Comparison of ENCODE assay signal across 9 mouse cellular contexts in genomic region chr8:108705751-108706150, GRCm38 (mm10).
DNase-seq lines count a peak whose midpoint lies in the region; ATAC-seq and TF ChIP-seq lines count a peak whose summit lies in the region.
"Had no signal": no experiment of that assay in that cellular context is flagged by ENCODE, and none has a peak within 500 bp of the region (broad histone marks: within the 10 kb centered on the region; RNA-seq: fewer than 3 reads in every experiment).

No protein-coding gene starts in this region.

- peak overlapping the region; percentile 99 for H3K27ac ChIP-seq in hindbrain, embryonic 11.5 days (ENCODE audit: low read depth, low read length)
- 0 out of 2 replicates have a peak overlapping the region, but pooled peaks have one; percentile 1 for H3K27ac ChIP-seq in liver, embryonic 15.5 days (replicated peaks)

- ATAC-seq in hindbrain, embryonic 11.5 days (ENCODE audit: low FRiP score) = no peak
- ATAC-seq in liver, embryonic 15.5 days (ENCODE audit: insufficient read depth) = no peak
- no peak for ATAC-seq in CD4-positive, CD25-positive, alpha-beta regulatory T cell, adult 4 months

- H3K4me3 ChIP-seq in hindbrain, embryonic 11.5 days (ENCODE audit: low read depth, low read length) = peak overlapping the region; percentile 97
- 0 out of 2 replicates have a peak overlapping the region, but pooled peaks have one; percentile 7 for H3K4me3 ChIP-seq in liver, embryonic 15.5 days (replicated peaks)

- 46% methylated on average over 2 of the region's 2 CpGs for WGBS in hindbrain, embryonic 11.5 days
- 47% methylated on average over 2 of the region's 2 CpGs for WGBS in liver, embryonic 15.5 days (ENCODE audit: insufficient replicate concordance)

- peak; percentile 31 for DNase-seq in heart, adult 11 months
- DNase-seq in heart, postnatal 25 days (ENCODE audit: low spot score) = no peak
- peak; percentile 18 for DNase-seq in brain, embryonic 14.5 days (ENCODE audit: low read depth)
- peak; percentile 7 for DNase-seq in hindbrain, embryonic 11.5 days (ENCODE audit: low spot score)
- no peak for DNase-seq in natural killer cell, adult 2 months (ENCODE audit: low spot score in 2 of 2)
- no peak for DNase-seq in left cerebral cortex, adult 9 months (ENCODE audit: low spot score in 2 of 2)
- DNase-seq: thymus, postnatal 25 days had no signal

- intact Hi-C loops in heart, postnatal 25 days (cut with DNase I) = loop anchor here (5.0 kb wide), 1 partner anchor 207 kb away; no protein-coding TSS in a partner anchor

- no peak for TF ChIP-seq CTCF in brain, embryonic 14.5 days (IDR thresholded peaks at IDR 0.05; ENCODE audit: borderline replicate concordance, extremely low read depth, insufficient read depth, insufficient read length)

- TF ChIP-seq POLR2A in brain, embryonic 14.5 days (IDR thresholded peaks at IDR 0.05; ENCODE audit: borderline replicate concordance, extremely low read depth, insufficient read depth, insufficient read length, poor library complexity, severe bottlenecking) = no peak

- peaks cover 11% of the 10 kb centered on the region for H3K4me1 ChIP-seq in hindbrain, embryonic 11.5 days (replicated peaks; ENCODE audit: control insufficient read depth, insufficient read depth, low read length)
- peaks cover 12% of the 10 kb centered on the region for H3K4me1 ChIP-seq in liver, embryonic 15.5 days (replicated peaks)

- H3K36me3 ChIP-seq in hindbrain, embryonic 11.5 days (ENCODE audit: control insufficient read depth, insufficient read depth, low read length) = no peaks in the 10 kb centered on the region
- H3K36me3 ChIP-seq in liver, embryonic 15.5 days (replicated peaks) = no peaks in the 10 kb centered on the region

- peak overlapping the region; percentile 99 for H3K9ac ChIP-seq in hindbrain, embryonic 11.5 days (ENCODE audit: low read depth, low read length)
- no peak overlapping the region for H3K9ac ChIP-seq in liver, embryonic 15.5 days

- no peaks in the 10 kb centered on the region for H3K9me3 ChIP-seq in hindbrain, embryonic 11.5 days (ENCODE audit: control insufficient read depth, low read length)
- H3K9me3 ChIP-seq in liver, embryonic 15.5 days (replicated peaks) = no peaks in the 10 kb centered on the region

- peak overlapping the region; percentile 67 for H3K4me2 ChIP-seq in hindbrain, embryonic 11.5 days (replicated peaks; ENCODE audit: low read depth, low read length)
- peak overlapping the region; percentile 72 for H3K4me2 ChIP-seq in liver, embryonic 15.5 days

- H3K27me3 ChIP-seq in hindbrain, embryonic 11.5 days (ENCODE audit: control insufficient read depth, insufficient read depth, low read length) = no peaks in the 10 kb centered on the region
- peaks cover 86% of the 10 kb centered on the region for H3K27me3 ChIP-seq in liver, embryonic 15.5 days

Comparison
In these comparisons a context has a peak if more than half of its experiments do, and no peak if none do; other contexts are left out.
1. DNase-seq: peak in heart, adult 11 months (single experiment), brain, embryonic 14.5 days (single experiment) and hindbrain, embryonic 11.5 days (single experiment); none in heart, postnatal 25 days (single experiment), natural killer cell, adult 2 months (0 of 2) and left cerebral cortex, adult 9 months (0 of 2).